Mouse (Mus musculus) 416B (cell line): ENCODE measurements at regions not wholly inside any gene's neighbourhood (a gene's known extent, or its start where the extent isn't known, plus 50 kb on each side); places are given as distances from the start of the nearest gene placed in this dataset.
"Not testable (repeated sequence)": the region's sequence is repeated elsewhere in the genome, so short reads cannot be mapped to it uniquely, and the experiment has no call there.

ENCODE experiments used
- DNase-seq: peaks from one replicate; pipeline ENCODE4 v3.0.0; 2011; ENCODE audit warnings: low read depth

DNA sequence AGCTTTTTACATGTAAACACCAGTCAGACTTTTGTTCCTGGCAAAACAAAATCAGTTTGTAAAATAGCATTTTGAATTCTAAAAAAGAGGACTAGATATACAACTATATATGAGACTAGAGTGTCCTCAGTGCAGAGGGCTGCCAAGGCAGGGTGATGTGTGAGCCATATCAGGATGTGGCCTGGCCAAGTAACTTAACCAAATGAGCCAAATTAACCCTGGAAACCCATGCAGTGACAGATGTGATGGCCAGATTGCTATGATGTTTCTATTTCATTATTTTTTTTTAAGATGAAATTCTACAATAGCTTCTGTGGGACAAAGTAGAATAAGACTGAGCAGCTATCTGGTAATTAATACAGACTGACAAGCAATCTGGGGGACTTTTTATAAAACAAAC, 181.8 kb downstream of the Nova1 start:
- no peak for DNase-seq

GRCm38 (mm10) chr12:46635125-46635772, 183.5 kb downstream of the Nova1 start:
- DNase-seq, result no peak

DNA sequence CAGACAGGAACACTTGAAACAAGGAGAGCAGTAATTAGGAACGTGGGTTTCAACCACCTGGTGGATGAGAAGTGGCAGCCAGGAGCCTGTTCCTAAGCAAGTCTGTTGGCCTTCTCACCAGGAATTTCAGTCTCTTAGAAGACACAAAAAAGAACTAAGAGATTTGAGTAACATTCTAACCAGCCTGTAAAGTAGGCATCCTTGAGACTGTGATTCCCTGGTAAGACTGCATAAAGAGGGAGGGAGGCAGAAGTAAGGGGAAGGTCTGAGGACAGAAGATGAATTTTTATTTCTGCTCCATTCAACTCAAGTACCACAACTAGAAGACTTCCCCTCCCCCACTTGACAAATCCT, 184.0 kb downstream of the Nova1 start:
- no peak for DNase-seq

- not testable (repeated sequence) for DNase-seq
These were observed 186.3 kb downstream of the Nova1 start for GRCm38 (mm10) chr12:46632384-46632783.

- no peak for DNase-seq
These were observed 191.4 kb downstream of the Nova1 start for GRCm38 (mm10) chr12:46627320-46627719.

GRCm38 (mm10) chr12:46611439-46611838, 207.3 kb downstream of the Nova1 start:
- no peak for DNase-seq

GRCm38 (mm10) chr12:46609580-46610311, 209.0 kb downstream of the Nova1 start:
- DNase-seq, result no peak

DNA sequence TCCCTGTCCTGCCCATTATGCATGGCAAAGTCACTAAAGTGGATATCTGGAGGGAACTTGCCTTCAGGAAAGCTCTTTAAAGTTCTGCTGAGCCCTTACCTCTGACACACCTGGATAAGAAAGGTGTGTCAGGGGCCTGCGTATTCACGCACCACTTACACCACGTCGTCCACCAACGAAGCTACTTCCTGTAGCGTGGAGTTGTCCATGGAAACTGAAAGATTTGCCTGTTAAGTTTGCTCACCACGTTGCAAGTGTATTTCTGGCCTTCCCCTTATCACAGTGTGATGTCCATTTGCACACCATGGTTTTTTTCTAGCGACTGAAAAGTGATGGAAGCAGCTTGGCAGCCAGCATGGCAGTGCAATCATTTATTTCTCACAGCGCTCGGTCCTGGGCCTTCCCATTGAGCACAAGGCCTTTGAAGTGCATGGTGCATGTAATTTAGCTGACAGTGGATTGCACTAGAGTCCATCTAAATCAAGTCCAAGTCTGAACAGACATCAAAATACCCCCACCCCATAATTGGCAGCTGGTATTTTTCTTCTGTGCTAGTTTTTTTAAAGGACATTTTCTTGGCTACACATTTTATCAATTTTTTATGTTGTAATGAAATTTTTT, 210.3 kb downstream of the Nova1 start:
- no peak for DNase-seq

- no peak for DNase-seq
These were observed 221.5 kb downstream of the Nova1 start for GRCm38 (mm10) chr12:46597200-46597599.

- no peak for DNase-seq
These were observed 250.1 kb downstream of the Nova1 start for GRCm38 (mm10) chr12:46568665-46569064.

GRCm38 (mm10) chr12:46566324-46566723, 252.4 kb downstream of the Nova1 start:
- DNase-seq, result no peak

GRCm38 (mm10) chr12:46520942-46521341, 297.8 kb downstream of the Nova1 start:
- DNase-seq, result no peak

GRCm38 (mm10) chr12:46507829-46508228, 310.9 kb downstream of the Nova1 start:
- DNase-seq, result no peak

DNA sequence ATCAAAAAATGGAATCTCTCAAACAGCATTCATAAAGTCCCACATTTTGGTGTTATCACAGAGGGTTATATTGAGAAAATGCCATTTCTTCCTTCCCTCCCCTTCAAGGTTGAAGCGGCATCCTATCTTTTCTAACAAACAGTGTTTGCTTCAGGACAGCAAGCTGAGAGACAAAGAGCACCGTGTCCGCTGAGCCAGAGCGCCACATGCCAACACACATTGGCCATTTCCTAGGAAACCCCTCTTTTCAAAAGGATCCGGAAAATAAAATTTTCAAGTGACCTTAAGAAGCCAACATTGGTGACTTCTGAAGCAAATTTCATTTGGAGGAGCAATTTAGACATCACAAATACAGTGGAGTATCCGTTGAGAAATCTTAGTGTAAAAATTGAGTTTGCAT, 326.3 kb downstream of the Nova1 start:
- no peak for DNase-seq

DNA sequence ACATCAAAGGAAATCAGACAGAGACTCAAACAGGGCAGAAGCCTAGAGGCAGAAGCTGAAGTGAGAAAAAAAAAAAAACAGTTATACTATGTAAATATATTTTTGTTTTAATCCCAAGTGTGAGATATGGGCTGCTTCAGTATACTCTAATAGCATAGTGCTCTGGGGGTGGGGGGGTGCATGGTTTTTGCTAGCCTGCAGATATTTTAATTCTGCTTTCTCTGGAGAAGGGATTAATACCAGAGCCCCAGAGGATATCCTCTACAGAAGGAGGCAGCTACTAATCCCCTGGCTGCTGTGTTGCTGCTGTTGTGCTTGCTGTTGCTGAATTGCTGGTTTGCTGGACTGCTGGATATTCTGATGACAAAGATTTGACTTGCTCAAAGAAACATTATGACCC, 367.8 kb downstream of the Nova1 start:
- DNase-seq, result no peak

DNA sequence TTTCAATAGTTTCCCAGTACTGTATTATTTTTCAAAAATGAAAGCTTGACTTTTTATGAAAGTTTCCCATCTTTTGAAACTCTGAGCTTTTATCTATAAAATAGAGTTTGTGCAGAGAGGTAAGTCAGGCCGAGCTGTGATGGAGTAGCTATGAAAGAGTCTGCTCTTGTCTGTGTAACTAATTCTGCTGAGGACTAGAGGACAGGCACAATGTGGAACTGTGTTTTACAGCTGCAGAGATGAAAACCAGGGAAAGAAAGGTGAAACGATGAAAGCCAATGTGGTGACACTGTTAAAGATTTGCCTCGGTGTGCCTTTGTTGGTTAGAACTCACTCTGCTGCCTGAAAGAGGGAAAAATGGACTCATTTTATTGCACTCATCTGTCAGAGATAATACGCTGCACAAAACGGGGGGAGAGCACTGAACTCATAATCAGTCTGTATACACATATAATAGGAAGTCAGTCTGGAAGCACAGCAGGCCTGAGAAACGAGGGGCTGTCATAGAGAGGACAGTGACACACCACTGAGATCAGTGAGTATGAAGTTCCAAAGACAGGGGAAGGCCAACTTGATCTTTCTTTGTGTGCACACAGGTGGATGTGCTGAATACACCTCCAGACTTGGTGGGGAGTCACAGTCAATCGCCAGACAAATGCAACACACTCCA, 373.9 kb downstream of the Nova1 start:
- no peak for DNase-seq

DNA sequence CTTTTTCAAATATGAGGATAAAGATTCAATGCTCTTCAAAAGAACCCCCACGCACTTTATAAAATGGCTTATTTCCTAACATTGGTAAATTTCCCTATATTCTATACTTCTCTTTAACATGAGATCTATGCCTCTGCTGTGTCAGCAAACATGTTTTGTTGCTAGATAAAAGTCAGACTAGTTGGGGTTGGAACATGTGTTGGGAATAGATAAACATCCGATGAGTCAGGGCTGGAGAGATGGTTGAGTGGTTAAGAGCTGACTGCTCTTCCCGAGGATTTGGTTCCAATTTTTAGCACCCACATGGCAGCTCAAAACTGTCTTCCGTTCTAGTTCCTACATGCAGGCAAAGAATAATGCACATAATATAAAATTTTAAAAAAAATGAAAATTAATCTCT, 399.1 kb downstream of the Nova1 start:
- no peak for DNase-seq

GRCm38 (mm10) chr12:46418990-46419389, 399.7 kb downstream of the Nova1 start:
- DNase-seq, result no peak

DNA sequence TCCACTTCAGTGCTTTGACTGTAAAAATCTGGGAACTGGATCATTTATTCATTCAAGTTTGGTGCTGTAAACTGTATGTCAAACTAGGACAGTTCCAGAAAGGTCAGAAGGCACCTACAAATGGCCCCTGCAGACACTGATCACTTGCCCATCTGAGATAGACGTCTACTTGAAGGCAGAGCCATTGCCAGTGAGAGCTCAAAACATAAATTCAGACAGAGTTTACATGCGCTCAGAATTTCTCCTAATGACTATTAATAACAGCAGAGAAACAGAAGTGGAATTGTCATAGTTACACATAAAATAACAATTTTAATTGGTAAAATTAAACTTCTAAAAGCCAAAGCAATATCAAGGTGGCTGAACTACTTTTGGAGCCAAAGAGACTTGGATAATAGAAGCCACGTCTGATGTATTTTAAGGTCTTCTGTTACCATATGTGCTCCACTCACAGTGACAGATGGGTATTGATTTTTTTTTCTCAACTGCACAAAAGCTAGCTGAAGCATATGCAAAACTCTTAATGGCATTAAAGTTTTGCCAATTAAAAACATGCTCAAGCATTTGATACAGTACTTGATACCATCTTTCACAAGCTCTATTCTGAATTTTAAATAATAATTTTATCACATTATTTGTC, 401.8 kb downstream of the Nova1 start:
- no peak for DNase-seq

DNA sequence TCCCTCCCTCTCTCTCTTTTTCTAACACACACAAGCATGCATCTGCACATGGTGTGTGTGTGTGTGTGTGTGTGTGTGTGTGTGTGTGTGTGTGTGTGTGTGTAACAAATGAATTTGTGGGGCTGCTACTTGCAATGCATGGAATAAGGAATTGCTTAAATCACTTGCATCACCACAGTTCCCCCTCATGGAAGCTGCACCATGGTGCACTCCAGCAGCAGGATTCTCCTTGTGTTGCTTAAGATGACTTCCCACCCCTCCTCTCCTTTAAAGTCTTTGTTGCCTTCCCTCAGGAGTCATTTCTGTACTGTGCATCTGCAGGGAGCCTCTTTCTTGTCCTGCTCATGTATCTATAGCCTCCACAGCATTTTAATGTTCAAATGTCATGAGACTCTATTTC, 402.5 kb downstream of the Nova1 start:
- DNase-seq, result no peak

GRCm38 (mm10) chr12:46405674-46406073, 413.1 kb downstream of the Nova1 start:
- DNase-seq, result no peak

DNA sequence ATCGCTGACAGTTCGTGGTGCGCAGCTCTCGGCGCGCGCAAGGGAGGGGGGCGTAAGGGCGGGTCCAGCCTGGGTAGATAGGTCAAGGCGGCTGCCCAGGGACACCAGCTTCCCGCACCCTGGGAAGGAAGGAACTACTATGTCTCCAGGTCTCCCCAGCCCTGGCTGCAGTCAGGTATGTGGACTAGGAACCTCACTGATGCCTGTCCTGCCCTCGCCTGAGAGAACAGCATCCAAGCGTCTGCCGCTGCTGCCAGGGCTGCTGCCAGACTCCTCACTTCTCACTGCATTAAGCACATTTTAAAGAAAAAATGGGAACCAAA, 419.1 kb downstream of the Nova1 start:
- no peak for DNase-seq
